Mouse (Mus musculus): ENCODE results near the gene Hs6st1. TPM values are rescaled to one million over a fixed set of nuclear protein-coding genes. Genes with fewer than 3 reads are reported as not detected.

Gene Hs6st1
- total RNA-seq, 1 experiment, result 46.3 TPM

GRCm38 (mm10) chr1:36113670-36114069 is 45.5 kb downstream of the Hs6st1 start:
- in situ Hi-C loops (cut with MboI; ENCODE audit: low sequenced_read_pairs in 2 of 2, unreplicated experiment in 2 of 2), result no loop called here
- Histone ChIP-seq H3K4me3 (ENCODE audit: insufficient read depth in 1 of 2, low read depth in 1 of 2, low read length in 2 of 2, poor library complexity in 1 of 2, severe bottlenecking in 1 of 2) (no peak overlapping the region), H3K36me3 (ENCODE audit: control insufficient read depth, insufficient read depth, low read length, poor library complexity, severe bottlenecking) (no peaks in the 10 kb centered on the region), H3K4me1 (ENCODE audit: control insufficient read depth in 2 of 2, insufficient read depth in 2 of 2, low read length in 2 of 2, poor library complexity in 1 of 2) (peaks cover 0 to 5% of the 10 kb centered on the region in 2 experiments; a peak in 1 of 4 replicates), H3K27ac (ENCODE audit: insufficient read depth, low read depth, low read length, poor library complexity, severe bottlenecking) (no peak overlapping the region; the same call in 1 of the 2 replicates), H3K9me3 (ENCODE audit: control insufficient read depth, insufficient read depth, low read depth, low read length) (no peaks in the 10 kb centered on the region), H3K9ac (ENCODE audit: insufficient read depth, low read depth, low read length, poor library complexity, severe bottlenecking) (no peak overlapping the region)
- TF ChIP-seq MAFK (IDR thresholded peaks at IDR 0.05; ENCODE audit: insufficient read depth, low read depth, low read length) (no peak), HCFC1 (IDR thresholded peaks at IDR 0.05; ENCODE audit: borderline replicate concordance, insufficient read depth, low read length) (no peak), ZC3H11A (IDR thresholded peaks at IDR 0.05; ENCODE audit: borderline replicate concordance, low read depth, low read length) (no peak), ZNF384 (IDR thresholded peaks at IDR 0.05; ENCODE audit: low read depth, low read length) (no peak), CHD2 (IDR thresholded peaks at IDR 0.05; ENCODE audit: low read depth, low read length) (no peak)
- no peak for DNase-seq (ENCODE audit: low read depth, low spot score)

GRCm38 (mm10) chr1:36114844-36115243 is 46.6 kb downstream of the Hs6st1 start:
- TF ChIP-seq CHD2 (IDR thresholded peaks at IDR 0.05; ENCODE audit: low read depth, low read length) (no peak), ZNF384 (IDR thresholded peaks at IDR 0.05; ENCODE audit: low read depth, low read length) (no peak), HCFC1 (IDR thresholded peaks at IDR 0.05; ENCODE audit: borderline replicate concordance, insufficient read depth, low read length) (no peak), MAFK (IDR thresholded peaks at IDR 0.05; ENCODE audit: insufficient read depth, low read depth, low read length) (no peak), ZC3H11A (IDR thresholded peaks at IDR 0.05; ENCODE audit: borderline replicate concordance, low read depth, low read length) (no peak)
- Histone ChIP-seq H3K36me3 (ENCODE audit: control insufficient read depth, insufficient read depth, low read length, poor library complexity, severe bottlenecking) (no peaks in the 10 kb centered on the region), H3K4me1 (ENCODE audit: control insufficient read depth in 2 of 2, insufficient read depth in 2 of 2, low read length in 2 of 2, poor library complexity in 1 of 2) (peaks cover 2 to 5% of the 10 kb centered on the region in 2 experiments; a peak in 2 of 4 replicates), H3K4me3 (ENCODE audit: insufficient read depth in 1 of 2, low read depth in 1 of 2, low read length in 2 of 2, poor library complexity in 1 of 2, severe bottlenecking in 1 of 2) (no peak overlapping the region), H3K9ac (ENCODE audit: insufficient read depth, low read depth, low read length, poor library complexity, severe bottlenecking) (no peak overlapping the region), H3K27ac (ENCODE audit: insufficient read depth, low read depth, low read length, poor library complexity, severe bottlenecking) (no peak overlapping the region), H3K9me3 (ENCODE audit: control insufficient read depth, insufficient read depth, low read depth, low read length) (no peaks in the 10 kb centered on the region)
- in situ Hi-C loops (cut with MboI; ENCODE audit: low sequenced_read_pairs in 2 of 2, unreplicated experiment in 2 of 2), result no loop called here
- DNase-seq (ENCODE audit: low read depth, low spot score), result no peak

- Histone ChIP-seq H3K9me3 (ENCODE audit: control insufficient read depth, insufficient read depth, low read depth, low read length) (no peaks in the 10 kb centered on the region), H3K27ac (ENCODE audit: insufficient read depth, low read depth, low read length, poor library complexity, severe bottlenecking) (no peak overlapping the region), H3K4me3 (ENCODE audit: insufficient read depth in 1 of 2, low read depth in 1 of 2, low read length in 2 of 2, poor library complexity in 1 of 2, severe bottlenecking in 1 of 2) (no peak overlapping the region), H3K9ac (ENCODE audit: insufficient read depth, low read depth, low read length, poor library complexity, severe bottlenecking) (no peak overlapping the region), H3K4me1 (ENCODE audit: control insufficient read depth in 2 of 2, insufficient read depth in 2 of 2, low read length in 2 of 2, poor library complexity in 1 of 2) (peaks cover 2 to 5% of the 10 kb centered on the region in 2 experiments; a peak in 2 of 4 replicates), H3K36me3 (ENCODE audit: control insufficient read depth, insufficient read depth, low read length, poor library complexity, severe bottlenecking) (no peaks in the 10 kb centered on the region)
- TF ChIP-seq HCFC1 (IDR thresholded peaks at IDR 0.05; ENCODE audit: borderline replicate concordance, insufficient read depth, low read length) (no peak), CHD2 (IDR thresholded peaks at IDR 0.05; ENCODE audit: low read depth, low read length) (no peak), ZC3H11A (IDR thresholded peaks at IDR 0.05; ENCODE audit: borderline replicate concordance, low read depth, low read length) (no peak), MAFK (IDR thresholded peaks at IDR 0.05; ENCODE audit: insufficient read depth, low read depth, low read length) (no peak), ZNF384 (IDR thresholded peaks at IDR 0.05; ENCODE audit: low read depth, low read length) (no peak)
- in situ Hi-C loops (cut with MboI; ENCODE audit: low sequenced_read_pairs in 2 of 2, unreplicated experiment in 2 of 2), result no loop called here
- DNase-seq (ENCODE audit: low read depth, low spot score), result no peak
Measured at GRCm38 (mm10) chr1:36116488-36116887, 48.3 kb downstream of the Hs6st1 start.

GRCm38 (mm10) chr1:36118061-36118685 is 50.0 kb downstream of the Hs6st1 start:
- Histone ChIP-seq H3K4me3 (ENCODE audit: insufficient read depth in 1 of 2, low read depth in 1 of 2, low read length in 2 of 2, poor library complexity in 1 of 2, severe bottlenecking in 1 of 2) (no peak overlapping the region), H3K9me3 (ENCODE audit: control insufficient read depth, insufficient read depth, low read depth, low read length) (no peaks in the 10 kb centered on the region), H3K36me3 (ENCODE audit: control insufficient read depth, insufficient read depth, low read length, poor library complexity, severe bottlenecking) (no peaks in the 10 kb centered on the region), H3K9ac (ENCODE audit: insufficient read depth, low read depth, low read length, poor library complexity, severe bottlenecking) (no peak overlapping the region), H3K4me1 (ENCODE audit: control insufficient read depth in 2 of 2, insufficient read depth in 2 of 2, low read length in 2 of 2, poor library complexity in 1 of 2) (peaks cover 2 to 5% of the 10 kb centered on the region in 2 experiments; a peak in 2 of 4 replicates), H3K27ac (ENCODE audit: insufficient read depth, low read depth, low read length, poor library complexity, severe bottlenecking) (no peak overlapping the region)
- no peak for DNase-seq (ENCODE audit: low read depth, low spot score)
- in situ Hi-C loops (cut with MboI; ENCODE audit: low sequenced_read_pairs in 2 of 2, unreplicated experiment in 2 of 2), result no loop called here
- TF ChIP-seq ZC3H11A (IDR thresholded peaks at IDR 0.05; ENCODE audit: borderline replicate concordance, low read depth, low read length) (no peak), ZNF384 (IDR thresholded peaks at IDR 0.05; ENCODE audit: low read depth, low read length) (no peak), CHD2 (IDR thresholded peaks at IDR 0.05; ENCODE audit: low read depth, low read length) (no peak), MAFK (IDR thresholded peaks at IDR 0.05; ENCODE audit: insufficient read depth, low read depth, low read length) (no peak), HCFC1 (IDR thresholded peaks at IDR 0.05; ENCODE audit: borderline replicate concordance, insufficient read depth, low read length) (no peak)

Measured in ES-E14 (cell line).